In the genomic region with DNA sequence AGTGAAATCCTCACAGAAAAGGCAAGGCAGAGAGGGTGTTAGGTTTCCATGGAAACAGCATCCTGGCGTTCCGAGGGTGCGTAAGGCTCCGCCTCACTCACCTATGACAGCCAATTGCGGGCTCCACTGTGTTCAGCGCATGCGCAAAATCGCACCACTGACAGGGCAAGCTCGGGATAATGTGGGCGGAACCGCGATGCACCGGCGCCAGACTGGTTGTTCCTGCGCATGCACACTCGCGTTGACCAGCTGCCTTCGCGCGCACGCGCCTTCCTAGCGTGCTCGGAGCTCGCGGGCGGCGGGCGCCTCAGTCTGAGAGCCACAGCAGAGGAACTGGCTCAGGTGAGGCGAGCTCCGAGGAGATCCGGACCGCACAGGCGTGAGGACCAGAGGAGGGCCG, we compare ENCODE assay signal across 8 mouse cellular contexts. TPM values are rescaled to one million over a fixed set of nuclear protein-coding genes. Genes with fewer than 3 reads are reported as not detected.
DNase-seq lines count a peak whose midpoint lies in the region; ATAC-seq and TF ChIP-seq lines count a peak whose summit lies in the region.

A gene (plus strand): TSS at position 200 of the 400 bp plus-strand sequence.

- ATAC-seq in kidney, embryonic 14.5 days (ENCODE audit: low FRiP score, low TSS enrichment) = peak; percentile 98
- ATAC-seq in limb, embryonic 15.5 days (ENCODE audit: insufficient number of reproducible peaks, low FRiP score, low TSS enrichment, low read depth) = peak; percentile 93

- H3K4me2 ChIP-seq in kidney, embryonic 14.5 days (replicated peaks; ENCODE audit: low read depth, low read length) = peak within 1 kb of the TSS; percentile 73
- H3K4me2 ChIP-seq in limb, embryonic 15.5 days = peak within 1 kb of the TSS; percentile 75

- no peaks in the 10 kb centered on the region for H3K27me3 ChIP-seq in kidney, embryonic 14.5 days (ENCODE audit: control insufficient read depth, insufficient read depth, low read length)
- H3K27me3 ChIP-seq in limb, embryonic 15.5 days = no peaks in the 10 kb centered on the region

- peak; percentile 99 for DNase-seq in A20 (ENCODE audit: low read depth, low spot score)
- peak; percentile 97 to 98 for DNase-seq in heart, adult 9 months (ENCODE audit: low spot score in 2 of 2)
- DNase-seq in monocyte, adult 2 months (ENCODE audit: low read depth in 1 of 2, low spot score in 2 of 2) = peak; percentile 86 to 91
- DNase-seq in spleen, postnatal 36 days (ENCODE audit: low spot score in 2 of 2) = peak; percentile 98 to 99

- WGBS in kidney, embryonic 14.5 days = 1% methylated on average over 34 of the region's 35 CpGs
- under 1% methylated on average over 35 of the region's 35 CpGs for WGBS in limb, embryonic 15.5 days

- H3K36me3 ChIP-seq in kidney, embryonic 14.5 days (ENCODE audit: control insufficient read depth, insufficient read depth, low read length) = peaks cover 20% of the 10 kb centered on the region
- H3K36me3 ChIP-seq in limb, embryonic 15.5 days = peaks cover 29% of the 10 kb centered on the region

- peak within 1 kb of the TSS; percentile 78 for H3K9ac ChIP-seq in kidney, embryonic 14.5 days (ENCODE audit: low read depth, low read length)
- peak within 1 kb of the TSS; percentile 87 for H3K9ac ChIP-seq in limb, embryonic 15.5 days

- peaks cover 13% of the 10 kb centered on the region for H3K4me1 ChIP-seq in bone marrow macrophage, adult 2 months (ENCODE audit: control insufficient read depth, insufficient read depth, low read length)
- 0 out of 2 replicates have a peak, but pooled peaks cover 2% of the 10 kb centered on the region for H3K4me1 ChIP-seq in embryonic fibroblast, embryonic 13.5 days (ENCODE audit: control insufficient read depth, insufficient read depth, low read length)
- peaks cover 4% of the 10 kb centered on the region; the same call in 1 of the 2 replicates for H3K4me1 ChIP-seq in kidney, embryonic 14.5 days (ENCODE audit: control insufficient read depth, insufficient read depth, low read length)
- H3K4me1 ChIP-seq in limb, embryonic 15.5 days = peaks cover 21% of the 10 kb centered on the region

- H3K4me3 ChIP-seq in bone marrow macrophage, adult 2 months (ENCODE audit: insufficient read depth, low read length) = peak within 1 kb of the TSS; percentile 71
- peak within 1 kb of the TSS; percentile 63 for H3K4me3 ChIP-seq in embryonic fibroblast, embryonic 13.5 days (ENCODE audit: insufficient read depth, low read length)
- H3K4me3 ChIP-seq in kidney, embryonic 14.5 days (ENCODE audit: low read length) = peak within 1 kb of the TSS; percentile 78
- H3K4me3 ChIP-seq in limb, embryonic 15.5 days = peak within 1 kb of the TSS; percentile 80

- no peaks in the 10 kb centered on the region for H3K9me3 ChIP-seq in kidney, embryonic 14.5 days (ENCODE audit: control insufficient read depth, low read length)
- H3K9me3 ChIP-seq in limb, embryonic 15.5 days = no peaks in the 10 kb centered on the region

- TF ChIP-seq CTCF in bone marrow macrophage, adult 2 months (IDR thresholded peaks at IDR 0.05; ENCODE audit: low read depth, low read length) = no peak
- TF ChIP-seq CTCF in embryonic fibroblast, embryonic 13.5 days (IDR thresholded peaks at IDR 0.05; ENCODE audit: borderline replicate concordance, insufficient read depth, low read length) = no peak

- H3K27ac ChIP-seq in bone marrow macrophage, adult 2 months (ENCODE audit: insufficient read depth, low read depth, low read length) = peak within 1 kb of the TSS; percentile 39
- H3K27ac ChIP-seq in embryonic fibroblast, embryonic 13.5 days (ENCODE audit: insufficient read depth, low read length) = no peak within 1 kb of the TSS
- no peak within 1 kb of the TSS for H3K27ac ChIP-seq in kidney, embryonic 14.5 days (ENCODE audit: low read depth, low read length)
- H3K27ac ChIP-seq in limb, embryonic 15.5 days = peak within 1 kb of the TSS; percentile 71

- TF ChIP-seq POLR2A in bone marrow macrophage, adult 2 months (IDR thresholded peaks at IDR 0.05; ENCODE audit: borderline replicate concordance, low read depth, low read length) = no peak
- peak; percentile 88 for TF ChIP-seq POLR2A in embryonic fibroblast, embryonic 13.5 days (IDR thresholded peaks at IDR 0.05; ENCODE audit: low read depth, low read length)

RNA-seq across cellular contexts. Expression of the gene that starts here (rescaled TPM):
- 7.4 and 10.8 TPM in 2 replicates for polyA plus RNA-seq in bone marrow macrophage, adult 2 months (2012; ENCODE audit: insufficient read depth, insufficient read length, missing spikeins)
- polyA plus RNA-seq in embryonic fibroblast, embryonic 13.5 days (2011; ENCODE audit: insufficient read length, low read depth, missing spikeins) = 30.4 and 33.8 TPM in 2 replicates
- 50.6 and 58.9 TPM in 2 replicates for polyA plus RNA-seq in kidney, embryonic 14.5 days (2014; fragmentation: Nextera tagmentation; extraction: Ambion mirVana)
- polyA plus RNA-seq in limb, embryonic 15.5 days (2015; fragmentation: Nextera tagmentation; extraction: Ambion mirVana) = 79.3 and 91.0 TPM in 2 replicates

Comparison
In these comparisons a context has a peak if more than half of its experiments do, and no peak if none do; other contexts are left out.
1. H3K27ac ChIP-seq: peak in bone marrow macrophage, adult 2 months (single experiment) and limb, embryonic 15.5 days (single experiment); none in embryonic fibroblast, embryonic 13.5 days (single experiment) and kidney, embryonic 14.5 days (single experiment).
2. Peak in every context shown above with its lines, with median percentiles within 50 percentile points of each other: DNase-seq and H3K4me3 ChIP-seq.